In the genomic region with DNA sequence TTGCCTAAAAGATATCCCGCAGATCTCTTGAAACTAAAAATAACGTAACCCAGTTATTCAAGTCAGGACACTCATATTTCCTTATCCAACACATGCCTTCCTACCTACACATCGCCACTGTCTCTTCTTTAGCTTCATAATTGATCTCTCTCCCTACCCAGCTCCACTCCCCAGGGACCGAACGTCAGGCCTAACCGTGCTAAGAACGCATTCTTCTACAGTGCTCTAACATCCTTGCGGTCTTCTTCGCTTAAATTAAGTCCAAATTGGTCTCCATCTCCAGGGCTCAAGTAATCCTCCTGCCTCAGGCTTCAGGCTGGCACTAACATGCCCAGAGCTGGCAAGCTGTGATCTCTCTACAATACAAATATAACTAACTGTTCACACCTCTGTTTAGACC, we compare ENCODE assay signal across 8 mouse cellular contexts. TPM values are rescaled to one million over a fixed set of nuclear protein-coding genes. Genes with fewer than 3 reads are reported as not detected.
DNase-seq lines count a peak whose midpoint lies in the region; ATAC-seq and TF ChIP-seq lines count a peak whose summit lies in the region.

No protein-coding gene starts in this region.

- no peak for TF ChIP-seq POLR2A in bone marrow, adult 2 months (IDR thresholded peaks at IDR 0.05; ENCODE audit: borderline replicate concordance, control insufficient read depth, low read depth, low read length)

- peak overlapping the region; percentile 97 for H3K9ac ChIP-seq in kidney, postnatal 0 days (ENCODE audit: low read depth, low read length)
- peak overlapping the region; percentile 96 for H3K9ac ChIP-seq in forebrain, embryonic 16.5 days (replicated peaks; ENCODE audit: low read depth, low read length)
- H3K9ac ChIP-seq in liver, embryonic 13.5 days = peak overlapping the region; percentile 95

- H3K27me3 ChIP-seq in kidney, postnatal 0 days (ENCODE audit: insufficient read depth, low read length) = no peaks in the 10 kb centered on the region
- H3K27me3 ChIP-seq in forebrain, embryonic 16.5 days (replicated peaks; ENCODE audit: control insufficient read depth, insufficient read depth, low read length) = no peaks in the 10 kb centered on the region
- no peaks in the 10 kb centered on the region for H3K27me3 ChIP-seq in liver, embryonic 13.5 days

- H3K4me1 ChIP-seq in kidney, postnatal 0 days (replicated peaks; ENCODE audit: insufficient read depth, low read length) = peaks cover 8% of the 10 kb centered on the region; the same call in 1 of the 2 replicates
- H3K4me1 ChIP-seq in bone marrow, adult 2 months (ENCODE audit: control insufficient read depth, insufficient read depth, low read length) = peaks cover 1% of the 10 kb centered on the region; the same call in 1 of the 2 replicates
- peaks cover 38% of the 10 kb centered on the region for H3K4me1 ChIP-seq in forebrain, embryonic 16.5 days (replicated peaks; ENCODE audit: control insufficient read depth, insufficient read depth, low read length)
- H3K4me1 ChIP-seq in liver, embryonic 13.5 days (replicated peaks) = peaks cover 43% of the 10 kb centered on the region

- intact Hi-C loops in left cerebral cortex, postnatal 10 days (cut with DNase I) = loop anchor here (2.0 kb wide), 1 partner anchor 33 kb away; a partner anchor contains a TSS

- no peak for DNase-seq in kidney, postnatal 0 days (ENCODE audit: low spot score)
- no peak for DNase-seq in kidney, adult 9 months
- no peak for DNase-seq in liver, embryonic 13.5 days
- no peak for DNase-seq in urinary bladder, postnatal 36 days (ENCODE audit: low spot score in 2 of 2)
- DNase-seq in left cerebral cortex, postnatal 10 days (ENCODE audit: extremely low spot score in 1 of 2, low spot score in 2 of 2) = no peak
- DNase-seq in kidney, adult 8-10 months = no peak

- H3K4me2 ChIP-seq in kidney, postnatal 0 days (ENCODE audit: low read length) = peak overlapping the region; percentile 70
- H3K4me2 ChIP-seq in forebrain, embryonic 16.5 days (ENCODE audit: low read length) = peak overlapping the region; percentile 94
- peak overlapping the region; percentile 87 for H3K4me2 ChIP-seq in liver, embryonic 13.5 days

- TF ChIP-seq CTCF in kidney, postnatal 0 days (IDR thresholded peaks at IDR 0.05; ENCODE audit: low read depth) = no peak
- TF ChIP-seq CTCF in bone marrow, adult 2 months (IDR thresholded peaks at IDR 0.05; ENCODE audit: control insufficient read depth, insufficient read depth, low read length) = no peak

- no peaks in the 10 kb centered on the region for H3K36me3 ChIP-seq in kidney, postnatal 0 days (ENCODE audit: insufficient read depth, low read length)
- no peaks in the 10 kb centered on the region for H3K36me3 ChIP-seq in forebrain, embryonic 16.5 days (ENCODE audit: control insufficient read depth, insufficient read depth)
- peaks cover 10% of the 10 kb centered on the region; the same call in 1 of the 2 replicates for H3K36me3 ChIP-seq in liver, embryonic 13.5 days

- WGBS in kidney, postnatal 0 days = 18% methylated on average over 9 of the region's 9 CpGs
- 33% methylated on average over 9 of the region's 9 CpGs for WGBS in bone marrow, adult 2 months
- 38% methylated on average over 9 of the region's 9 CpGs for WGBS in forebrain, embryonic 16.5 days
- 30% methylated on average over 9 of the region's 9 CpGs for WGBS in liver, embryonic 13.5 days (ENCODE audit: insufficient replicate concordance)

- H3K27ac ChIP-seq in kidney, postnatal 0 days = peak overlapping the region; percentile 100
- peak overlapping the region; percentile 99; the same call in 1 of the 2 replicates for H3K27ac ChIP-seq in bone marrow, adult 2 months (ENCODE audit: control insufficient read depth, insufficient read depth, low read depth, low read length, poor library complexity)
- H3K27ac ChIP-seq in forebrain, embryonic 16.5 days (ENCODE audit: low read length) = peak overlapping the region; percentile 99
- peak overlapping the region; percentile 95 for H3K27ac ChIP-seq in liver, embryonic 13.5 days

- H3K4me3 ChIP-seq in kidney, postnatal 0 days (replicated peaks; ENCODE audit: low read depth, low read length) = peak overlapping the region; percentile 87
- peak overlapping the region; percentile 85 for H3K4me3 ChIP-seq in bone marrow, adult 2 months (replicated peaks; ENCODE audit: control insufficient read depth, low read depth, low read length)
- H3K4me3 ChIP-seq in forebrain, embryonic 16.5 days (replicated peaks; ENCODE audit: low read length) = peak overlapping the region; percentile 88
- H3K4me3 ChIP-seq in liver, embryonic 13.5 days (replicated peaks) = peak overlapping the region; percentile 92

- no peak for ATAC-seq in kidney, postnatal 0 days (replicated peaks; ENCODE audit: low FRiP score, low read depth)
- ATAC-seq in forebrain, embryonic 16.5 days = no peak
- no peak for ATAC-seq in liver, embryonic 13.5 days (ENCODE audit: low read depth)

- no peaks in the 10 kb centered on the region for H3K9me3 ChIP-seq in kidney, postnatal 0 days (replicated peaks; ENCODE audit: low read length)
- no peaks in the 10 kb centered on the region for H3K9me3 ChIP-seq in forebrain, embryonic 16.5 days (ENCODE audit: control insufficient read depth, low read length)
- no peaks in the 10 kb centered on the region for H3K9me3 ChIP-seq in liver, embryonic 13.5 days (replicated peaks)

RNA-seq across cellular contexts. Expression of a gene that starts 0.7 kb away (rescaled TPM):
- 43.9 and 46.0 TPM in 2 replicates for polyA plus RNA-seq in kidney, postnatal 0 days (2015; fragmentation: Nextera tagmentation; extraction: Ambion mirVana)
- 31.6 and 49.7 TPM in 2 replicates for polyA plus RNA-seq in bone marrow, adult 2 months (2011; ENCODE audit: insufficient read depth, insufficient read length, low replicate concordance, missing spikeins)
- 55.5 and 61.7 TPM in 2 replicates for polyA plus RNA-seq in forebrain, embryonic 16.5 days (2015; fragmentation: Nextera tagmentation; extraction: Ambion mirVana)
- 20.3 and 22.7 TPM in 2 replicates for polyA plus RNA-seq in liver, embryonic 13.5 days (2015; fragmentation: Nextera tagmentation; extraction: Ambion mirVana)
- 10 to 100 TPM; 34.6 to 37.8 TPM for total RNA-seq in left cerebral cortex, postnatal 10 days (2021)

RNA-seq across cellular contexts. Expression of a gene that starts 17.2 kb away (rescaled TPM):
- polyA plus RNA-seq in kidney, postnatal 0 days (2015; fragmentation: Nextera tagmentation; extraction: Ambion mirVana) = 59.8 and 64.4 TPM in 2 replicates
- 16.0 and 18.8 TPM in 2 replicates for polyA plus RNA-seq in bone marrow, adult 2 months (2011; ENCODE audit: insufficient read depth, insufficient read length, low replicate concordance, missing spikeins)
- polyA plus RNA-seq in forebrain, embryonic 16.5 days (2015; fragmentation: Nextera tagmentation; extraction: Ambion mirVana) = 55.7 and 62.7 TPM in 2 replicates
- polyA plus RNA-seq in liver, embryonic 13.5 days (2015; fragmentation: Nextera tagmentation; extraction: Ambion mirVana) = 24.1 and 29.1 TPM in 2 replicates
- 10 to 100 TPM; 38.5 to 41.0 TPM for total RNA-seq in left cerebral cortex, postnatal 10 days (2021)

RNA-seq across cellular contexts. Expression of a gene that starts 17.2 kb away (rescaled TPM):
- polyA plus RNA-seq in kidney, postnatal 0 days (2015; fragmentation: Nextera tagmentation; extraction: Ambion mirVana) = 92.1 and 105 TPM in 2 replicates
- 73.2 and 94.4 TPM in 2 replicates for polyA plus RNA-seq in bone marrow, adult 2 months (2011; ENCODE audit: insufficient read depth, insufficient read length, low replicate concordance, missing spikeins)
- 118 and 156 TPM in 2 replicates for polyA plus RNA-seq in forebrain, embryonic 16.5 days (2015; fragmentation: Nextera tagmentation; extraction: Ambion mirVana)
- polyA plus RNA-seq in liver, embryonic 13.5 days (2015; fragmentation: Nextera tagmentation; extraction: Ambion mirVana) = 60.9 and 66.8 TPM in 2 replicates
- 100 to 1,000 TPM in 1 of 2 experiments, 10 to 100 TPM in 1; 93.9 to 107 TPM for total RNA-seq in left cerebral cortex, postnatal 10 days (2021)

RNA-seq across cellular contexts. Expression of a gene that starts 32.4 kb away (rescaled TPM):
- 5.7 and 6.4 TPM in 2 replicates for polyA plus RNA-seq in kidney, postnatal 0 days (2015; fragmentation: Nextera tagmentation; extraction: Ambion mirVana)
- polyA plus RNA-seq in bone marrow, adult 2 months (2011; ENCODE audit: insufficient read depth, insufficient read length, low replicate concordance, missing spikeins) = 1.3 TPM in 1 of 2 replicates, not detected in the other
- 2.7 and 3.1 TPM in 2 replicates for polyA plus RNA-seq in forebrain, embryonic 16.5 days (2015; fragmentation: Nextera tagmentation; extraction: Ambion mirVana)
- polyA plus RNA-seq in liver, embryonic 13.5 days (2015; fragmentation: Nextera tagmentation; extraction: Ambion mirVana) = 0.13 and 0.18 TPM in 2 replicates
- 1 to 10 TPM; 7.1 to 7.8 TPM for total RNA-seq in left cerebral cortex, postnatal 10 days (2021)

RNA-seq across cellular contexts. Expression of a gene that starts 33.4 kb away (rescaled TPM):
- 133 and 136 TPM in 2 replicates for polyA plus RNA-seq in kidney, postnatal 0 days (2015; fragmentation: Nextera tagmentation; extraction: Ambion mirVana)
- 34.0 and 84.2 TPM in 2 replicates for polyA plus RNA-seq in bone marrow, adult 2 months (2011; ENCODE audit: insufficient read depth, insufficient read length, low replicate concordance, missing spikeins)
- polyA plus RNA-seq in forebrain, embryonic 16.5 days (2015; fragmentation: Nextera tagmentation; extraction: Ambion mirVana) = 93.5 and 102 TPM in 2 replicates
- 53.3 and 57.1 TPM in 2 replicates for polyA plus RNA-seq in liver, embryonic 13.5 days (2015; fragmentation: Nextera tagmentation; extraction: Ambion mirVana)
- 100 to 1,000 TPM; 110 to 114 TPM for total RNA-seq in left cerebral cortex, postnatal 10 days (2021)
